Mouse (Mus musculus): ENCODE results near the gene Nfatc3.

Gene Nfatc3

GRCm38 (mm10) chr8:106126055-106126454 lies 67.4 kb downstream of the Nfatc3 start:
- no peak for DNase-seq (ENCODE audit: low read depth, low spot score)

GRCm38 (mm10) chr8:106127054-106127453 lies 68.4 kb downstream of the Nfatc3 start:
- no peak for DNase-seq (ENCODE audit: low read depth, low spot score)

- no peak for DNase-seq (ENCODE audit: low read depth, low spot score)
These were observed 69.3 kb downstream of the Nfatc3 start for GRCm38 (mm10) chr8:106127882-106128410.

- no peak for DNase-seq (ENCODE audit: low read depth, low spot score)
These were observed 70.7 kb downstream of the Nfatc3 start for GRCm38 (mm10) chr8:106129232-106129930.

GRCm38 (mm10) chr8:106129997-106130396 lies 71.4 kb downstream of the Nfatc3 start:
- DNase-seq (ENCODE audit: low read depth, low spot score) = no peak

GRCm38 (mm10) chr8:106130505-106130904 lies 71.9 kb downstream of the Nfatc3 start:
- DNase-seq (ENCODE audit: low read depth, low spot score) = no peak

- no peak for DNase-seq (ENCODE audit: low read depth, low spot score)
These were observed 72.4 kb downstream of the Nfatc3 start for GRCm38 (mm10) chr8:106131021-106131420.

- no peak for DNase-seq (ENCODE audit: low read depth, low spot score)
These were observed 73.0 kb downstream of the Nfatc3 start for GRCm38 (mm10) chr8:106131488-106132222.

GRCm38 (mm10) chr8:106132356-106132755 lies 73.7 kb downstream of the Nfatc3 start:
- DNase-seq (ENCODE audit: low read depth, low spot score) = no peak

- no peak for DNase-seq (ENCODE audit: low read depth, low spot score)
These were observed 74.9 kb downstream of the Nfatc3 start for GRCm38 (mm10) chr8:106133526-106133925.

- no peak for DNase-seq (ENCODE audit: low read depth, low spot score)
These were observed 75.3 kb downstream of the Nfatc3 start for GRCm38 (mm10) chr8:106133946-106134345.

GRCm38 (mm10) chr8:106134751-106135571 lies 76.3 kb downstream of the Nfatc3 start:
- no peak for DNase-seq (ENCODE audit: low read depth, low spot score)

- DNase-seq (ENCODE audit: low read depth, low spot score) = no peak
These were observed 77.0 kb downstream of the Nfatc3 start for GRCm38 (mm10) chr8:106135672-106136071.

GRCm38 (mm10) chr8:106136156-106137130 lies 77.8 kb downstream of the Nfatc3 start, which contains the start of gene Esrp2:
Esrp2 (minus strand) TSS chr8:106136974.
- DNase-seq (ENCODE audit: low read depth, low spot score) = no peak

- no peak for DNase-seq (ENCODE audit: low read depth, low spot score)
These were observed 78.7 kb downstream of the Nfatc3 start for GRCm38 (mm10) chr8:106137218-106137905.

- no peak for DNase-seq (ENCODE audit: low read depth, low spot score)
These were observed 79.4 kb downstream of the Nfatc3 start for GRCm38 (mm10) chr8:106137906-106138477.

- DNase-seq (ENCODE audit: low read depth, low spot score) = no peak
These were observed 80.0 kb downstream of the Nfatc3 start for GRCm38 (mm10) chr8:106138616-106139015.

GRCm38 (mm10) chr8:106140191-106140590 lies 81.6 kb downstream of the Nfatc3 start:
- no peak for DNase-seq (ENCODE audit: low read depth, low spot score)

- peak; percentile 83 for DNase-seq (ENCODE audit: low read depth, low spot score)
These were observed 82.1 kb downstream of the Nfatc3 start for GRCm38 (mm10) chr8:106140769-106141168.

GRCm38 (mm10) chr8:106145331-106145730 lies 86.7 kb downstream of the Nfatc3 start:
- no peak for DNase-seq (ENCODE audit: low read depth, low spot score)

Measured in A20 (cell line).